Mouse (Mus musculus): Measurements from ENCODE around the gene Ralgps1. TPM values are rescaled to one million over a fixed set of nuclear protein-coding genes. Genes with fewer than 3 reads are reported as not detected.

The Ralgps1 gene
- total and polyA plus RNA-seq, 3 experiments: 0.62 to 2.1 (median 1.5) TPM

DNA sequence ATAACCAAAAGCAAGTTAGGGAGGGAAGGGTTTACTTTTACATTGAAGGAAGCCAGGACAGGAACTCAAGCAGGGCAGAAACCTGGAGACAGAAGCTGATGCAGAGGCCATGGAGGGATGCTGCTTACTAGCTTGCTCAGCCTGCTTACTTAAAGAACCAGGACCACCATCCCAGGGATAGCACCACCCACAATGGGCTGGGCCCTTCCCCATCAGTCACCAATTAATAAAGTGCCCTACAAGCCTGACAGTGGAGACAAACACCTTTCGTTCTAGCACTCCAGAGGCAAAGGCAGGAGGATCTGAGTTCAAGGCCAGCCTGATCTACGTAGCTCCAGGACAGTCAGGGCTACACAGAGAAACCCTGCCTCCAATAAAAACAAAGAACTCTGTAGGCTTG, 23.8 kb upstream of the Ralgps1 start:
- dilution Hi-C loops (cut with MboI; ENCODE audit: extremely low pct_ligation_motif_present, extremely low pct_unique_long_range_greater_than_20kb, low sequenced_read_pairs): no loop called here
- in situ Hi-C loops (cut with MboI; ENCODE audit: low pct_ligation_motif_present, low pct_unique_long_range_greater_than_20kb, low sequenced_read_pairs): no loop called here
- Histone ChIP-seq H3K4me3 (replicated peaks in 1 of 3; ENCODE audit: low read depth in 2 of 3, low read length in 2 of 3, poor library complexity in 1 of 3) (no peak overlapping the region), H3K36me3 (replicated peaks in 1 of 2; ENCODE audit: control insufficient read depth in 1 of 2, insufficient read depth in 1 of 2, low read length in 1 of 2) (no peaks in the 10 kb centered on the region), H3K4me2 (ENCODE audit: insufficient read depth, low read depth, poor library complexity, severe bottlenecking) (no peak overlapping the region), H3K27me3 (replicated peaks) (no peaks in the 10 kb centered on the region), H3K27ac (ENCODE audit: insufficient read depth, low read depth) (no peak overlapping the region), H3K9me3 (replicated peaks; ENCODE audit: low read length) (no peaks in the 10 kb centered on the region), H3K79me2 (replicated peaks; ENCODE audit: control insufficient read depth, extremely low read depth, insufficient read depth, poor library complexity, severe bottlenecking) (no peaks in the 10 kb centered on the region), H3K9ac (ENCODE audit: insufficient read depth, low read depth) (no peak overlapping the region), H3K4me1 (ENCODE audit: control insufficient read depth in 1 of 2, insufficient read depth in 2 of 2) (peaks cover 4 to 7% of the 10 kb centered on the region in 2 experiments; a peak in 1 of 4 replicates)
- DNase-seq (ENCODE audit: extremely low read depth): no peak
- TF ChIP-seq ETS1 (conservative IDR thresholded peaks at IDR 0.05; ENCODE audit: low read depth, low read length) (no peak), RAD21 (IDR thresholded peaks at IDR 0.05; ENCODE audit: low read depth, low read length) (no peak), CTCF (conservative IDR thresholded peaks at IDR 0.05 in 1 of 2, IDR thresholded peaks at IDR 0.05 in 1 of 2; ENCODE audit: low read depth in 2 of 2, low read length in 2 of 2) (no peak), ELF1 (IDR thresholded peaks at IDR 0.05; ENCODE audit: low read depth, low read length) (no peak), IRF4 (IDR thresholded peaks at IDR 0.05; ENCODE audit: low read depth, low read length) (no peak), HCFC1 (IDR thresholded peaks at IDR 0.05; ENCODE audit: low read depth, low read length) (no peak), MEF2A (IDR thresholded peaks at IDR 0.05; ENCODE audit: borderline replicate concordance, low read depth, low read length) (no peak)

DNA sequence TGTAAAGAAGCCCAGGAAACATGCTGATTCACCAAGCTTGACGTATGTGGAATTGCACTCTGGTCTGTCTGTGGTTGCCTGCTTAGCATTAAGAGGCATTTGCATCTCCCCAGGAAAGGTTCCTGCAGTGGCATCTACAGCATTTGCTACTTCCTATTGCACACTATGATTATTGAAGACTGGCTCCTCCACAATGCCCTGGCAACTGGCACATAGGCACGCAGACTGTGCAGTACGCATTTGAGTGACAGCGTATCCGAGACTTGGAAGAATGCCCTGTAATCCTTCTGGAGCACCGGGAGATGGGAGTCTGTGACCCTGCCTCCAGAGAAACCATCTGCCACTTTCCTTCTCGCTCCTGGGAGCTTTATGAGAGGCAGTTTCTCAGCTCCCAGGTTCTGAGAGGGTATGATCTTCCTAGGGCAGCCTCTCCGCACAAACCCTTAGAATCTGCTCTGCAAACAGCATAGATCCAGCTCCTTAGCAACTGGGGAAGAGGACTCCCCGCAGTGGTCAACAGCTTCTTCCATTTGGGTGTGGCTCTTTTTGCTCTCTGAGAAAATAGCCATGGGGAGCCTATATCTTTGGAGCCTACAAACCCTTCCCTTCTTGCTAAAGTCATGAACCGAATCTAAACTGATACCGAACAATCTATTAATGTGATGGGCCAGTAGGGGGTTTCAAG, 22.8 kb upstream of the Ralgps1 start:
- no peaks in the 10 kb centered on the region for H3K36me3 ChIP-seq (replicated peaks in 1 of 2; ENCODE audit: control insufficient read depth in 1 of 2, insufficient read depth in 1 of 2, low read length in 1 of 2)
- no peak overlapping the region for H3K4me2 ChIP-seq (ENCODE audit: insufficient read depth, low read depth, poor library complexity, severe bottlenecking)
- H3K9me3 ChIP-seq (replicated peaks; ENCODE audit: low read length): no peaks in the 10 kb centered on the region
- dilution Hi-C loops (cut with MboI; ENCODE audit: extremely low pct_ligation_motif_present, extremely low pct_unique_long_range_greater_than_20kb, low sequenced_read_pairs) (no loop called here), in situ Hi-C loops (cut with MboI; ENCODE audit: low pct_ligation_motif_present, low pct_unique_long_range_greater_than_20kb, low sequenced_read_pairs) (no loop called here)
- H3K4me1 ChIP-seq (ENCODE audit: control insufficient read depth in 1 of 2, insufficient read depth in 2 of 2): peaks cover 4 to 7% of the 10 kb centered on the region in 2 experiments; a peak in 1 of 4 replicates
- H3K27ac ChIP-seq (ENCODE audit: insufficient read depth, low read depth): no peak overlapping the region
- H3K9ac ChIP-seq (ENCODE audit: insufficient read depth, low read depth): no peak overlapping the region
- no peak for DNase-seq (ENCODE audit: extremely low read depth)
- TF ChIP-seq KAT2A (IDR thresholded peaks at IDR 0.05; ENCODE audit: insufficient replicate concordance, low read length) (no peak), UBTF (IDR thresholded peaks at IDR 0.05; ENCODE audit: low read depth, low read length) (no peak), PAX5 (IDR thresholded peaks at IDR 0.05; ENCODE audit: low read length) (no peak), USF2 (conservative IDR thresholded peaks at IDR 0.05; ENCODE audit: low read depth, low read length) (no peak), ELF1 (IDR thresholded peaks at IDR 0.05; ENCODE audit: low read depth, low read length) (no peak), EP300 (IDR thresholded peaks at IDR 0.05; ENCODE audit: low read length) (no peak), GABPA (IDR thresholded peaks at IDR 0.05; ENCODE audit: insufficient replicate concordance, low read depth, low read length) (no peak), HCFC1 (IDR thresholded peaks at IDR 0.05; ENCODE audit: low read depth, low read length) (no peak), JUND (conservative IDR thresholded peaks at IDR 0.05; ENCODE audit: low read depth, low read length) (no peak), ZNF384 (IDR thresholded peaks at IDR 0.05; ENCODE audit: low read depth, low read length) (no peak), USF1 (IDR thresholded peaks at IDR 0.05; ENCODE audit: low read depth, low read length) (no peak), E2F4 (IDR thresholded peaks at IDR 0.05; ENCODE audit: insufficient replicate concordance, low read depth, low read length) (no peak), MAZ (IDR thresholded peaks at IDR 0.05; ENCODE audit: low read depth, low read length) (no peak), SMC3 (IDR thresholded peaks at IDR 0.05; ENCODE audit: low read depth, low read length) (no peak), MAFK (IDR thresholded peaks at IDR 0.05; ENCODE audit: insufficient replicate concordance, low read length) (no peak)
- H3K79me2 ChIP-seq (replicated peaks; ENCODE audit: control insufficient read depth, extremely low read depth, insufficient read depth, poor library complexity, severe bottlenecking): no peaks in the 10 kb centered on the region
- H3K4me3 ChIP-seq (replicated peaks in 1 of 3; ENCODE audit: low read depth in 2 of 3, low read length in 2 of 3, poor library complexity in 1 of 3): no peak overlapping the region
- H3K27me3 ChIP-seq (replicated peaks): no peaks in the 10 kb centered on the region

Data from CH12.LX (cell line).